Mouse (Mus musculus) liver, embryonic 14.5 days (tissue): Measurements from ENCODE around the gene Rapgef6. TPM values are rescaled to one million over a fixed set of nuclear protein-coding genes. Genes with fewer than 3 reads are reported as not detected.

ENCODE experiments used
- ATAC-seq: fragments of 200-750 bp; cut with Nextera tagmentation; 2 replicates; pipeline ENCODE4 v1.8.0; 2017; ENCODE audit warnings: moderate number of reproducible peaks, mild to moderate bottlenecking, moderate library complexity; ENCODE audit not compliant: insufficient read depth
- DNase-seq, 3 experiments: peaks; one replicate each; pipeline ENCODE4 v3.0.0-alpha.2; 2012 to 2013; ENCODE audit warnings: low read depth in 3 of 3, low spot score in 3 of 3
- H3K27ac ChIP-seq: fragments of 300-500 bp; sonication (generic); 2 replicates; pipeline ENCODE4 v1.5.1; 2014; ENCODE audit warnings: moderate library complexity, mild to moderate bottlenecking, control low read depth, inconsistent platforms
- H3K27me3 ChIP-seq: fragments of 300-500 bp; sonication (generic); 2 replicates; pipeline ENCODE4 v1.6.1; 2014; ENCODE audit warnings: mild to moderate bottlenecking, low read length, moderate library complexity; ENCODE audit not compliant: control insufficient read depth, insufficient read depth
- H3K36me3 ChIP-seq: fragments of 300-500 bp; sonication (generic); replicated peaks from 2 replicates; pipeline ENCODE4 v1.6.1; 2014; ENCODE audit warnings: low read depth; ENCODE audit not compliant: control insufficient read depth, insufficient read depth
- H3K4me1 ChIP-seq, 2 experiments: fragments of 200-500 bp in 1 of 2; fragments of 300-500 bp in 1 of 2; sonication (generic) in 1 of 2; replicated peaks; 2 replicates each; pipeline ENCODE4 v1.6.1; 2012 to 2014; ENCODE audit warnings: antibody characterized with exemption in 1 of 2, inconsistent platforms in 1 of 2, low read length in 1 of 2; ENCODE audit not compliant: control insufficient read depth in 2 of 2, insufficient read depth in 2 of 2
- H3K4me2 ChIP-seq: fragments of 300-500 bp; sonication (generic); 2 replicates; pipeline ENCODE4 v1.6.1; 2014; ENCODE audit warnings: low read depth, mild to moderate bottlenecking, control low read depth, moderate library complexity
- H3K4me3 ChIP-seq, 2 experiments: fragments of 200-500 bp in 1 of 2; fragments of 300-500 bp in 1 of 2; sonication (generic) in 1 of 2; 2 replicates each; pipeline ENCODE4 v1.5.1; 2012 to 2014; ENCODE audit warnings: low read depth in 2 of 2, low read length in 2 of 2, mild to moderate bottlenecking in 2 of 2, control low read depth in 1 of 2, inconsistent platforms in 1 of 2, moderate library complexity in 1 of 2; ENCODE audit not compliant: insufficient read depth in 1 of 2
- H3K9ac ChIP-seq: fragments of 300-500 bp; sonication (generic); replicated peaks from 2 replicates; pipeline ENCODE4 v1.6.1; 2014; ENCODE audit warnings: mild to moderate bottlenecking, control low read depth, moderate library complexity
- H3K9me3 ChIP-seq: fragments of 300-500 bp; sonication (generic); 2 replicates; pipeline ENCODE4 v1.6.1; 2016; ENCODE audit warnings: low read length, mixed read lengths; ENCODE audit not compliant: control insufficient read depth
- CTCF ChIP-seq: IDR thresholded peaks from 2 replicates; pipeline ENCODE4 v1.5.1; 2016; ENCODE audit warnings: antibody characterized with exemption, low read depth, control low read depth
- EP300 ChIP-seq: IDR thresholded peaks from 2 replicates; pipeline ENCODE4 v1.6.1; 2016; ENCODE audit warnings: antibody characterized with exemption, low read depth
- WGBS: fragments of 180-500 bp; shearing (Covaris S2); extraction: QIAGEN DNeasy Blood & Tissue Kit; methylation state at CpG from one replicate; pipeline ENCODE4 v1.1.7; 2014; ENCODE audit not compliant: insufficient replicate concordance; 5-methylcytosine and 5-hydroxymethylcytosine counted together
- polyA plus RNA-seq, 2 experiments: library from polyadenylated mRNA; depleted of rRNA in 1 of 2; stranded (reverse) in 1 of 2; unstranded in 1 of 2; fragments of >200 nt; fragmentation: Nextera tagmentation in 1 of 2; extraction: Ambion mirVana in 1 of 2; gene quantifications; 2 replicates each; pipeline versions ENCODE4 v1.2.1 to v1.2.3; 2012 to 2014

Gene Rapgef6
- polyA plus RNA-seq, 2 experiments: 6.9 to 15.7 TPM

GRCm38 (mm10) chr11:54731367-54731766, 208.7 kb downstream of the Rapgef6 start:
- DNase-seq (no peak), ATAC-seq (no peak)
- Histone ChIP-seq H3K27ac (no peak overlapping the region), H3K4me3 (no peak overlapping the region), H3K9ac (no peak overlapping the region), H3K4me2 (no peak overlapping the region), H3K4me1 (peaks cover 0 to 9% of the 10 kb centered on the region in 2 experiments; a peak in 2 of 4 replicates), H3K27me3 (no peaks in the 10 kb centered on the region), H3K36me3 (no peaks in the 10 kb centered on the region), H3K9me3 (no peaks in the 10 kb centered on the region)
- no peak for TF ChIP-seq EP300
- TF ChIP-seq CTCF: no peak
- WGBS: 48% methylated on average over 7 of the region's 7 CpGs

GRCm38 (mm10) chr11:54733546-54733945, 210.9 kb downstream of the Rapgef6 start:
- Histone ChIP-seq H3K27me3 (no peaks in the 10 kb centered on the region), H3K9me3 (no peaks in the 10 kb centered on the region), H3K9ac (no peak overlapping the region), H3K4me1 (peaks cover 0 to 5% of the 10 kb centered on the region in 2 experiments; a peak in 2 of 4 replicates), H3K4me2 (no peak overlapping the region), H3K4me3 (no peak overlapping the region), H3K36me3 (no peaks in the 10 kb centered on the region; the same call in 1 of the 2 replicates), H3K27ac (no peak overlapping the region)
- TF ChIP-seq CTCF: no peak
- TF ChIP-seq EP300: no peak
- ATAC-seq (no peak), DNase-seq (no peak)
- WGBS: 51% methylated on average over 7 of the region's 7 CpGs

GRCm38 (mm10) chr11:54735114-54735513, 212.5 kb downstream of the Rapgef6 start:
- H3K4me3 ChIP-seq: no peak overlapping the region
- H3K9me3 ChIP-seq: no peaks in the 10 kb centered on the region
- no peak for DNase-seq
- peaks cover 0 to 10% of the 10 kb centered on the region in 2 experiments; a peak in 2 of 4 replicates for H3K4me1 ChIP-seq
- 71% methylated on average over 1 of the region's 1 CpGs for WGBS
- no peaks in the 10 kb centered on the region; the same call in 1 of the 2 replicates for H3K36me3 ChIP-seq
- no peak overlapping the region for H3K9ac ChIP-seq
- TF ChIP-seq EP300 (no peak), CTCF (no peak)
- H3K4me2 ChIP-seq: no peak overlapping the region
- ATAC-seq: no peak
- no peaks in the 10 kb centered on the region for H3K27me3 ChIP-seq
- H3K27ac ChIP-seq: no peak overlapping the region

- Histone ChIP-seq H3K4me3 (no peak overlapping the region), H3K9ac (no peak overlapping the region), H3K27me3 (no peaks in the 10 kb centered on the region), H3K4me1 (peaks cover 0 to 5% of the 10 kb centered on the region in 2 experiments; a peak in 1 of 4 replicates), H3K36me3 (no peaks in the 10 kb centered on the region; the same call in 1 of the 2 replicates), H3K4me2 (no peak overlapping the region), H3K27ac (no peak overlapping the region), H3K9me3 (no peaks in the 10 kb centered on the region)
- DNase-seq: no peak
- TF ChIP-seq CTCF (no peak), EP300 (no peak)
- 50% methylated on average over 5 of the region's 5 CpGs for WGBS
- no peak for ATAC-seq
Observed at GRCm38 (mm10) chr11:54736903-54737302, 214.3 kb downstream of the Rapgef6 start.

- no peak overlapping the region for H3K4me2 ChIP-seq
- no peaks in the 10 kb centered on the region for H3K27me3 ChIP-seq
- H3K4me1 ChIP-seq: peaks cover 0 to 5% of the 10 kb centered on the region in 2 experiments; a peak in 1 of 4 replicates
- DNase-seq (peak in 1 of 3 experiments; percentile 12), ATAC-seq (peak; percentile 43; the same call in 1 of the 2 replicates)
- H3K9me3 ChIP-seq: no peaks in the 10 kb centered on the region
- H3K4me3 ChIP-seq: no peak overlapping the region
- no peak overlapping the region for H3K27ac ChIP-seq
- H3K9ac ChIP-seq: no peak overlapping the region
- WGBS: 69% methylated on average over 3 of the region's 4 CpGs
- no peaks in the 10 kb centered on the region; the same call in 1 of the 2 replicates for H3K36me3 ChIP-seq
- no peak for TF ChIP-seq EP300
- no peak for TF ChIP-seq CTCF
Observed at GRCm38 (mm10) chr11:54739012-54739750, 216.5 kb downstream of the Rapgef6 start.
